Mouse (Mus musculus) heart, embryonic 11.5 days (tissue): ENCODE measurements around the gene Ndufs5. TPM values are rescaled to one million over a fixed set of nuclear protein-coding genes. Genes with fewer than 3 reads are reported as not detected.

Source experiments
- polyA plus RNA-seq: library from polyadenylated mRNA; unstranded; fragments of >200 nt; fragmentation: Nextera tagmentation; extraction: Ambion mirVana; gene quantifications from 2 replicates; pipeline ENCODE4 v1.2.1, GENCODE M21; 2014

Ndufs5 gene
- polyA plus RNA-seq, 1 experiment from 2014 or later: 490 TPM

Other genes with a start within 250 kb of the Ndufs5 start
- gene Macf1, start 33.8 kb downstream of the Ndufs5 start, polyA plus RNA-seq: 68.5 and 108 TPM in 2 replicates
- 65.8 and 66.8 TPM in 2 replicates for gene Akirin1, start 32.1 kb upstream of the Ndufs5 start, polyA plus RNA-seq
- gene Rhbdl2, start 69.7 kb upstream of the Ndufs5 start, polyA plus RNA-seq: 1.9 and 2.1 TPM in 2 replicates
- gene 4933427I04Rik, start 141.5 kb upstream of the Ndufs5 start, polyA plus RNA-seq: not detected in 2 replicates
- 67.3 and 72.3 TPM in 2 replicates for gene Mycbp, start 186.6 kb upstream of the Ndufs5 start, polyA plus RNA-seq
- 37.5 and 39.0 TPM in 2 replicates for gene Rragc, start 199.2 kb upstream of the Ndufs5 start, polyA plus RNA-seq
- not detected in 2 replicates for gene 4930535I16Rik, start 199.8 kb upstream of the Ndufs5 start, polyA plus RNA-seq